Mouse (Mus musculus): ENCODE measurements at regions not wholly inside any gene's neighbourhood (a gene's known extent, or its start where the extent isn't known, plus 50 kb on each side); places are given as distances from the start of the nearest gene placed in this dataset.

DNA sequence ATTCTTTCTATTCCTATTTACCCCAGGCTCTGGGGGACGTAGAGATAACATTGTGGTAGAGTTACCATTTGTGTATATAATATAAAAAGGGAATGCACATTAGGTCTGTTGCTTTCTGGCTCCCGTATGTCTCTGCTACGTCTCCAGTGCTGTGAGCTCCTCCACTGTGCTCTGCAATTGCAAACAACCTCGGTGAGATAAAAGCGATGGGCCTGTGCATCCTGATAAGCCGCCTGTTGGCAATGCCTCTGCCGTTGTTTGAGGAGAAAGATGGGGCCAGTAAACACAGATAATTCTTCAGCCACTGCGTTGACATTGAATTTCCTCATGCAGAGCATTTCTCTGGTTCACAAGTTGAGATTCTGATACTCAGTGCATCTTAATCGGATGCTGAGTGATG is 424.9 kb downstream of the Cbln4 start:
- Histone ChIP-seq H3K4me3 (ENCODE audit: insufficient read depth, low read length) (no peak overlapping the region), H3K27ac (ENCODE audit: insufficient read depth, low read length) (no peak overlapping the region), H3K4me1 (ENCODE audit: control insufficient read depth, insufficient read depth, low read length) (no peaks in the 10 kb centered on the region)
- TF ChIP-seq CTCF (IDR thresholded peaks at IDR 0.05; ENCODE audit: borderline replicate concordance, insufficient read depth, low read length) (no peak), POLR2A (IDR thresholded peaks at IDR 0.05; ENCODE audit: low read depth, low read length) (no peak)

DNA sequence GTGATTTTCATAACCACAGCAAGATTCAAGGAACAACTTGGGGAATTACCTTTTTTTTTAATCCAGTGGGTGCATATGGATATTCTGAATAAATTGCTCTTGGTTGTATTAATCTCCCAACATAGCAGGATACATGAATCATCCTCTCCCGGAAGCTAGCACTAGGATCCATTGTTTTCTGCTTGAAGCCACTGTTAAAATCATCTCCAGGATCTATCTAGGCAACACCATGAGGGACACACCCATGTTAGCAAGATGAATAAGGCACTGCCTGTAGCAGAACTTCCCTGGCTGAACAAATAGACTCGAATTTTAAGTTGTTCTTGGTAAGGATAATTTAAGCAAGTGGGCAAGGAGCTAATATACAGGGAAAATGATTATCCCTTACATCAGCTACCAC is 427.8 kb downstream of the Cbln4 start:
- Histone ChIP-seq H3K4me1 (ENCODE audit: control insufficient read depth, insufficient read depth, low read length) (no peaks in the 10 kb centered on the region), H3K4me3 (ENCODE audit: insufficient read depth, low read length) (no peak overlapping the region), H3K27ac (ENCODE audit: insufficient read depth, low read length) (no peak overlapping the region)
- TF ChIP-seq POLR2A (IDR thresholded peaks at IDR 0.05; ENCODE audit: low read depth, low read length) (no peak), CTCF (IDR thresholded peaks at IDR 0.05; ENCODE audit: borderline replicate concordance, insufficient read depth, low read length) (no peak)

DNA sequence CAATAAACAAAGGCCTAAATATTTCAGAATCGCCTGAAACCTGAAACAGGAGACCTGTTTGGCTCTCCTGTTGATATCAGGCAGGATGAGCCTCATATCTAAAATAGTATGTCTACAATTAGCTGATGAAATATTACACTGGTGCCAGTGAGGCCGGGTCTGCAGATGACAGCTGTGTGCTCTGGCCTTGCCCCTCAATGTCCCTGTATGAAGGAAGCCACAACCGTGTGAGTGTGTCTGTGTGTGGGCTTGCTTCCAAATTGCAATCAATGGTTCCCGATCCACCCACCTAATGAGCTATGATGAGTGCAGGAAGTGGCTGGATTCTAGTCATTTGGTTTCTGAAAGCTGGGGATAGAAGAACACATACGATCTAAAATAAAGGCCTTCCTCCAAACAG is 438.2 kb downstream of the Cbln4 start:
- Histone ChIP-seq H3K4me3 (ENCODE audit: insufficient read depth, low read length) (no peak overlapping the region), H3K27ac (ENCODE audit: insufficient read depth, low read length) (no peak overlapping the region), H3K4me1 (ENCODE audit: control insufficient read depth, insufficient read depth, low read length) (no peaks in the 10 kb centered on the region)
- TF ChIP-seq POLR2A (IDR thresholded peaks at IDR 0.05; ENCODE audit: low read depth, low read length): no peak
- TF ChIP-seq CTCF (IDR thresholded peaks at IDR 0.05; ENCODE audit: borderline replicate concordance, insufficient read depth, low read length): no peak

DNA sequence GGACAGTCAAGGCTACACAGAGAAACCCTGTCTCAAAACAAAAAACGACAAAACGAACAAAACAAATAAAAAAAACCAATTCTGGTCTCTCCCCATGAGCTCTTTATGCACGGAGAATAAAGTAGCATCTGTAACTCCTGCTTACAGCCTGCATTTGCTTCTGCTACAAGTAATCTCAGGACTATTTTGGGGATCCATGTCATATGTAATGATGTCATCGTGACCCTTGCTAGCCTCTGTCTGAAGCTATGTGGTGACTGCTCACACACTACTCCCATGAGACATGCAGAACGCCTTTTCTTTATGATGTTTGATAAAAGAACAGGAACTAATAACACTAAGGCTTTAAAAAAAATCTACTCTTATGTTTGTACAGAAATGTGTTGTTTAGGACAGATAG is 448.0 kb downstream of the Cbln4 start:
- Histone ChIP-seq H3K4me1 (ENCODE audit: control insufficient read depth, insufficient read depth, low read length) (no peaks in the 10 kb centered on the region), H3K4me3 (ENCODE audit: insufficient read depth, low read length) (no peak overlapping the region), H3K27ac (ENCODE audit: insufficient read depth, low read length) (no peak overlapping the region)
- no peak for TF ChIP-seq POLR2A (IDR thresholded peaks at IDR 0.05; ENCODE audit: low read depth, low read length)
- no peak for TF ChIP-seq CTCF (IDR thresholded peaks at IDR 0.05; ENCODE audit: borderline replicate concordance, insufficient read depth, low read length)

DNA sequence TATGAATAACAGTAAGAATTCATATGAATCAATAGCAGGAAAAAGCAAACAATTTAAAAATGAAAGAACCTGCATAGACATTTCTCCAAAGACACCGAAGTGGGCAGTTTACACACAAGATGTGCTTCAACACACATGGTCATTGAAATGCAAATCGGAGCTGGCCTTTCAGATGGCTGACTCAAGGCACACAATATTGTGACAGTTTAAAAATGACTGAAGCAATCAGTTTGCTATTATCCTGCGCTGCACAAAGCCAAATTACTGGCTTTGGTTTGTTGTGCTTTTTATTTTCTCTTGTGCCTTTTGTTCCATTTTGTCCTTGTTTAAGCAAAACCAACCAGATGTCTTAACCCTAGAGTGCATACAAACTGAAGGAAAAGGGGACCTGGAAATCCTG is 449.4 kb downstream of the Cbln4 start:
- Histone ChIP-seq H3K4me1 (ENCODE audit: control insufficient read depth, insufficient read depth, low read length) (no peaks in the 10 kb centered on the region), H3K27ac (ENCODE audit: insufficient read depth, low read length) (no peak overlapping the region), H3K4me3 (ENCODE audit: insufficient read depth, low read length) (no peak overlapping the region)
- TF ChIP-seq CTCF (IDR thresholded peaks at IDR 0.05; ENCODE audit: borderline replicate concordance, insufficient read depth, low read length) (no peak), POLR2A (IDR thresholded peaks at IDR 0.05; ENCODE audit: low read depth, low read length) (no peak)

DNA sequence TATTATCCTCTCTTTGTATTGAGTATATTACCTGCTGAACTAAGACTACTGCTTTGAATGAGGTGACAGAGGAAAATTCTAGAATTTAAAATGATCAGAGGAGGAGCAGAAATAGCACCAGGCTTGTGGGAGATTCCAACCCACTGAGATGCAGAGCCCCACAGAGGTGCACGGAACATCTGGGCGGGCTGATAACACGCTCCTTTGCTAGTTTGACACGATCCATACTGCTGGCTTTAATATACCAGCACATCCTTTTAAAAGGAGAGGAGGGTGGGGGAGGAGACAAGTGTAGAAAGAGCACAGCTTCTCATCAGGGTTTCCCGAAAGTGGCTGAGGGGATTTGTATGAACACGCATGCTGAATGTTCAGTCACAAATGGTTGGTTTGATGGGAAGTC is 451.0 kb downstream of the Cbln4 start:
- Histone ChIP-seq H3K4me1 (ENCODE audit: control insufficient read depth, insufficient read depth, low read length) (no peaks in the 10 kb centered on the region), H3K27ac (ENCODE audit: insufficient read depth, low read length) (no peak overlapping the region), H3K4me3 (ENCODE audit: insufficient read depth, low read length) (no peak overlapping the region)
- TF ChIP-seq POLR2A (IDR thresholded peaks at IDR 0.05; ENCODE audit: low read depth, low read length) (no peak), CTCF (IDR thresholded peaks at IDR 0.05; ENCODE audit: borderline replicate concordance, insufficient read depth, low read length) (no peak)

DNA sequence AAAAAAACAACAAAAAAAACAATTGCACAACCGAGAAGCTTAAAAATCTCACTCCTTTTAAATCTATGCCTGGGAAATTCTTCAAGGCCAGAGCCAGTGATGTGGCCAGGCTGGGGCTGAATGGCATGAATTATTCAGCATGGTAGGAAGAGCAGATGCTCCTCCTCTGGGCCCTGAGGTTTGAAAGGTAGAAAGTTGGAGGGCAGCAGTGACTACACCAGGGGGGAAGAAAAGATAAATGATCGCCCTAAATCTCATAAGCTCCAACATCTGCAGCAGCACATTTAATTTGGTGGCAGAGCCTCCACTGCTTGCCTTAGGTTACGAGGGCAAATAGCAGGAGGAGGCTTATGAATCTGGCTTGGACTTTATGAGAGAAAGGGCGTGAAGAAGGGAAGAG is 455.1 kb downstream of the Cbln4 start:
- no peaks in the 10 kb centered on the region for H3K4me1 ChIP-seq (ENCODE audit: control insufficient read depth, insufficient read depth, low read length)
- H3K27ac ChIP-seq (ENCODE audit: insufficient read depth, low read length): no peak overlapping the region
- TF ChIP-seq CTCF (IDR thresholded peaks at IDR 0.05; ENCODE audit: borderline replicate concordance, insufficient read depth, low read length) (no peak), POLR2A (IDR thresholded peaks at IDR 0.05; ENCODE audit: low read depth, low read length) (no peak)
- H3K4me3 ChIP-seq (ENCODE audit: insufficient read depth, low read length): no peak overlapping the region

DNA sequence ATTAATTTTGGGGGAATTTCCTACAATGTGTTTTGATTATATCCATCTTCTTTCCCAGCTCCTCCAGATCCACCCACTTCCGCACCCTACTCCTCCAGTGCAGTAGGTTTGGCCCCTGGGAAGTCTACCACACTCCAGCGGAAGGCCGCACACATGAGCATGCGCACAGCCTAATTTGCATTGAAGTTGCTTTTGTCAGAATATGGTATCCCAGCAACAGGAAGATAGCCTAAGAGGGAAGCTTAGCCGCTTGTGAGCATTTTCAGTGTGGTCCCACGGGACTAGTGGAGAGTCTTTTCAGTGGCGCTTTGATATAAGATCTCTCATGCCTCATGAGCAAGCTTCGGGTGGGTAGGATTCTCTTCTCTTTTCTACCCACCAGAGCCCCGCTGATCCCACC is 455.6 kb downstream of the Cbln4 start:
- H3K27ac ChIP-seq (ENCODE audit: insufficient read depth, low read length): no peak overlapping the region
- TF ChIP-seq POLR2A (IDR thresholded peaks at IDR 0.05; ENCODE audit: low read depth, low read length) (no peak), CTCF (IDR thresholded peaks at IDR 0.05; ENCODE audit: borderline replicate concordance, insufficient read depth, low read length) (no peak)
- H3K4me3 ChIP-seq (ENCODE audit: insufficient read depth, low read length): no peak overlapping the region
- no peaks in the 10 kb centered on the region for H3K4me1 ChIP-seq (ENCODE audit: control insufficient read depth, insufficient read depth, low read length)

DNA sequence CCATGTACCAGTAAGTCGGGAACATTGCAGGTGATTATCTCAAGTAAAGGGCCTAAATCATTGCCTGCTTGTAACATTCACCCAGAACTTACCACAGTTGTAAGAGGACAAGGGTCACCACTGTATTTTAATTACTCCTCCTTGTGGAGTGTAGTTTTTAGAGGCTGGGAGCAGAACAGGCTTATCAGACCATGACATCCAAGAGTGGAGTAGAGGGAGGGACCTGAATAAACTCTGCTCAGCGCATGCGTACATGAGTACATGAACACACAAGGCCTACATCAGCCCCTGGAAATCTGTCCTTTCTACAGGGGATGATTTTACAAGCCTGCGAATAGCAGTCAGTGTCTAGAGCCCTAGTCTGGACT is 456.4 kb downstream of the Cbln4 start:
- no peak overlapping the region for H3K4me3 ChIP-seq (ENCODE audit: insufficient read depth, low read length)
- H3K27ac ChIP-seq (ENCODE audit: insufficient read depth, low read length): no peak overlapping the region
- TF ChIP-seq CTCF (IDR thresholded peaks at IDR 0.05; ENCODE audit: borderline replicate concordance, insufficient read depth, low read length) (no peak), POLR2A (IDR thresholded peaks at IDR 0.05; ENCODE audit: low read depth, low read length) (no peak)
- no peaks in the 10 kb centered on the region for H3K4me1 ChIP-seq (ENCODE audit: control insufficient read depth, insufficient read depth, low read length)

DNA sequence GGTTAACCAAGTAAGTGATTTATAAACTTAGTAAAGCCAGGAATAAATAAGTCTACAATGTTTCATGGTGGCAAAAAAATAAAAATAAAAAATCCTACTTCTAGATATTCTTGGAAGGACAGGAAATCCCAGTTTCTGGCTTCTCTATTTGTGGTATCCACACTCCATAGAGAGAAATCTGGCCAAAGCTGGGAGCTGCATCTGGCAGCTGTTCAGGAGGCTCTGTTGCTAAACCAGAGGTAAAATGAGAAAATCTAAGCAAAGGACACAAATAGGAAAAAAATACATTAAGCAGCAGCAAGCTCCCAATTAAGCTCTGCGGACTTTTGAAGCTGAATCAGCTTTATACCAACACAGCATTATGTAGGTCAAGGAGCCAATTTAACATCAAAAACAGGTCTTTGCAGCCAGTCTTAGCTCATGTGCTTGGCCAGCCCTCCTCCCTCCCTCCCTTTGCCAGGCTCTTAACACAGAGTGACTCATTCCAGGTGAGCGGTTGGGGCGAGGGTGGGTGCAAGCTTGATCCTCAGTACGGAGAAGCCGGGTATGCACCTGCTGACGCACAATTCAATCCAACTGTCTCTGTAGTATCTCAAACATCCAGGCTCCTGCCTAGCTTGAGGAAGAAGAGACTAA is 456.9 kb downstream of the Cbln4 start:
- Histone ChIP-seq H3K4me3 (ENCODE audit: insufficient read depth, low read length) (no peak overlapping the region), H3K4me1 (ENCODE audit: control insufficient read depth, insufficient read depth, low read length) (no peaks in the 10 kb centered on the region), H3K27ac (ENCODE audit: insufficient read depth, low read length) (no peak overlapping the region)
- TF ChIP-seq POLR2A (IDR thresholded peaks at IDR 0.05; ENCODE audit: low read depth, low read length): no peak
- TF ChIP-seq CTCF (IDR thresholded peaks at IDR 0.05; ENCODE audit: borderline replicate concordance, insufficient read depth, low read length): no peak

DNA sequence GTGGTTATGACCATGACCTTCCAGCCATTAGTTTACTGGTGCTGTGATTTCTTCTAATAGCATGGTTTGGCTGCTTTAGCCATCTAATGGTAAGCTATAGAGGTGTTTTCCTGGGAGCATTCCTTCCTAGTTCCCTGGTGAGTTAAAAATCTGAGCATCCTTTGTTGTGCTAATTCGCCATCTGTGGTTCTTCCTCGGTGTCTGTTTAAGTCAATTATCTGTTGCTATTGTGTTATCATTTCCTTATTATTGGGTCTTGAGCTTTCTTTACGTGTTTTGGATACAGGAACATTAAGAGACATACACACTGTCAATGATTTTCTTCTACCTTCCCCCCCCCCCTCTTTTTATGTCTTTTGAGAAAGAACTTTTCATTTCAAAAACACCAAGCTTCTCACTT is 468.9 kb downstream of the Cbln4 start:
- no peaks in the 10 kb centered on the region for H3K4me1 ChIP-seq (ENCODE audit: control insufficient read depth, insufficient read depth, low read length)
- TF ChIP-seq POLR2A (IDR thresholded peaks at IDR 0.05; ENCODE audit: low read depth, low read length) (no peak), CTCF (IDR thresholded peaks at IDR 0.05; ENCODE audit: borderline replicate concordance, insufficient read depth, low read length) (no peak)
- no peak overlapping the region for H3K4me3 ChIP-seq (ENCODE audit: insufficient read depth, low read length)

More for the DNA sequence above, 468.9 kb downstream of the Cbln4 start:
- no peak overlapping the region for H3K27ac ChIP-seq (ENCODE audit: insufficient read depth, low read length)
